Mouse (Mus musculus): ENCODE results near the gene Gfap. TPM values are rescaled to one million over a fixed set of nuclear protein-coding genes. Genes with fewer than 3 reads are reported as not detected.

Gfap gene
- total RNA-seq, 2 experiments from 2014 or later = 26.9 to 50.4 TPM

DNA sequence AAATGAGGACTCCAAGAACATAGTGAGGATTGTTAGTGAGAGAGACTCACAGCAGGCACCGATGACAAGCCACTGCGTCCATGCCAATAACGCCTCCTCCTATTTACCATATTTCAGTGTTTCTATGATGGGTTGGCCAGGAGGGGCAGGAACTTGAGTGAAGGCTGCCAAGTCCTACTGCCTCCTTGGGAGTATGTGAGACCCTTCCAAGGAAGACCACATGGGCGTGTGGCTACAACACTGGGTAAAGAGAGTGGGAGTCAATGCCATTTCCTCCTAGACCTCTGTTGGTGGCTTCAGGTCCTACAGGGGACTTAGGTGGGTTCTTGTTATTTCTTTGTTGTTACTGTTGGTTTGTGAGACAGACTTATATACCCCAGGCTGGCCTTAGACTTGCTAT lies 487 bp upstream of the Gfap start:
- ATAC-seq (replicated peaks; ENCODE audit: low FRiP score, poor library complexity, severe bottlenecking) = peak; percentile 16

DNA sequence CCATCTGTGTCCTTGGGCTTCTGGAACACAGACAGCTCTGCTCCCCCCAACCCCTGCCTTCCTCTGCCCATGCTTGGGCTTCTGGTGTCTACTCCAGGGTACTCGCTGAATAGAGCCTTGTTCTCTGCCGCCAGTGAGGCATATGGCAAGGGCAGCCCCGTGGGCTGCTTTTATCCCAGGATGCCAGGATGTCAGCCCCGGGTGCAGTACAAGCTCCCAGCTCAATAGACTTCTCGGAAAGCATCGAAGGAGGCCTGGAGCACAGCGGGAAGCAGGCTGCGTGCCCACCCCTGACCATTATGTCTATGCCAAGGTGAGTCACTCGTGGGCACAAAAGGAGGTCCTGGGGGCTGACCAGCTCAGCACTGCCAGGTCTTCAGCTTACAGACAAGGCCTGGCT lies 2.3 kb downstream of the Gfap start:
- no peak for ATAC-seq (replicated peaks; ENCODE audit: low FRiP score, poor library complexity, severe bottlenecking)

DNA sequence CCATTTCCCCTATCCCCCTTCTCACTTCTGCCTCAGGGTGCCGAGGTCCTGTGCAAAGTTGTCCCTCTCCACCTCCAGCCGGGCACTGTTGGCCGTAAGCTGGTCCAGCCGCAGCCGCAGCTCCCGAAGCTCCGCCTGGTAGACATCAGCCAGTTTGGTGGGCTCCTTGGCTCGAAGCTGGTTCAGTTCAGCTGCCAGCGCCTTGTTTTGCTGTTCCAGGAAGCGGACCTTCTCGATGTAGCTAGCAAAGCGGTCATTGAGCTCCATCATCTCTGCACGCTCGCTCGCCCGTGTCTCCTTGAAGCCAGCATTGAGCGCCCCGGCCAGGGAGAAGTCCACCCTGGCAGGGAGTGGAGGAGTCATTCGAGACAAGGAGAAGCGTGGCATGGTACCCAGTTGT lies 4.1 kb downstream of the Gfap start:
- ATAC-seq (replicated peaks; ENCODE audit: low FRiP score, poor library complexity, severe bottlenecking) = no peak

DNA sequence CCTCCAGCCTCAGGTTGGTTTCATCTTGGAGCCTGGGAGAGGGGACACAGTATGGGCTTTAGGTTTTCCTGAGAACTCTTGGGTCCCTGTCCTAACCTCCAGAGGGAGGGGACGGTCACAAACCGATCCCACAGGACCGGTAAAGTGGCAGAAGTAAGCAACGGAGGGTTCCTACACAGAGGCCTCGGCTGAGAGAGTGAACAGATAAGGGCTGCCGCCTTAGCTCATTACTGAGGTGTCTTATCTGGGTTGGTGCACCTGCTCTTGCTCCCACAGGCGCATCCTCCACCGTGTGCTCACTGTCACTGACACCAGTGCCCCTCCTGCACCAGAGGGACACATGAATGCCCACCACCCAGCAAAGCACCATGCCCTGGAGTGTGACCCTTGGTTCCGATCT lies 4.9 kb downstream of the Gfap start:
- ATAC-seq (replicated peaks; ENCODE audit: low FRiP score, poor library complexity, severe bottlenecking) = peak; percentile 82

DNA sequence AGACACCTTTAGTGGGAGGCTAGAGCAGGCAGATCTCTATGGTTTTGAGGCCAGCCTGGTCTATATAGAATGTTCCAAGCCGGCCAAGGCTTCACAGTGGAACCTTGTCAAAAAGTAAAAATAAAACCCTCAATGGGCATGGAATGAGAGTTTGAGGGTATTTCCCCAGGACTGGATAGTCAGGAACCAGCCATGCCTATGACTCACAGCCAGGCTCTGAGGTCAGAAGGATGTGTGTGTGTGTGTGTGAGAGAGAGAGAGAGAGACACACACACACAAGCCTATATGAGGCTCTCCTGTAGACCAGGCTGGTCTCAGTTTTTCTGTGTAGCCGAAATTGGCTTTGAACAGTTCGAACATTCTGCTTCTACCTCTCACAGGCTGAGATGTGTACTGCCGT lies 6.0 kb downstream of the Gfap start:
- no peak for ATAC-seq (replicated peaks; ENCODE audit: low FRiP score, poor library complexity, severe bottlenecking)

DNA sequence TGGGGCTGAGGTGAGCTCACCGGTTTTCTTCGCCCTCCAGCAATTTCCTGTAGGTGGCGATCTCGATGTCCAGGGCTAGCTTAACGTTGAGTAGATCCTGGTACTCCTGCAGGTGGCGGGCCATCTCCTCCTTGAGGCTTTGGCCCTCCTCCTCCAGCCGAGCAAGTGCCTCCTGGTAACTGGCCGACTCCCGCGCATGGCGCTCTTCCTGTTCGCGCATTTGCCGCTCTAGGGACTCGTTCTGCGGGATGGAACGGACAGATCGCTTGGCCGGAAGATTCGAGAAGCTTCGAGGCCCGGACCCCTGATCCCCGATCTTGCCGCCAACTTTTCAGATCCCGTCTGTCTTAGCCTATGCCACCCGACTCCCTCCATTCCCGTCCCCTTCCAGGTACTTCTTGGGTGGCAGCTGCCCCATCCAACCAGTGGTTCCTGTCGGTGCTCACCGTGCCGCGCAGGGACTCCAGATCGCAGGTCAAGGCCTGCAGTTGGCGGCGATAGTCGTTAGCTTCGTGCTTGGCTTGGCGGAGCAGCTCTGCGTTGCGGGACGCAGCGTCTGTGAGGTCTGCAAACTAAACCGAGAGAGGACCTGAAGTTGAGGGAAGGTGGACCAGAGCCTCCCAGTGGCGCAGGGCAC lies 7.6 kb downstream of the Gfap start:
- ATAC-seq (replicated peaks; ENCODE audit: low FRiP score, poor library complexity, severe bottlenecking) = peak; percentile 81

DNA sequence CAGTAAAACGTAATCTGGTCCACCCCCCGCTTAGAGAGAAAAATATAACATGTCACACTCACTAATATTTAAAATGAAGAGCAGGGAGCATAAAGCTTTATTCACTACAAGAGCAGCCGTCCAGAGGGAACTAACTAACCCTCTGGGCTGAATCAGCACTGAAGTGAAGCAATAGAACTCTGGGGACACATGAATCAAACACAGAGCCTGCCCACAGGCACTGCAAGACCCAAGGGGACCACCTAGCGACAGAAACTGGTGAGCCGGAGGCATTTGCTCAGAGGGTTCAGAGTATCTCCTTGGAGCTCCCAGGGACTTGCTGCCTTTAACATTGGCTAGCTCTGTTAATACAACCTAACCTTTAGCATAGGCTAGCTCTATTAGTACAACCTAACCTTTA lies 10.6 kb downstream of the Gfap start:
- no peak for ATAC-seq (replicated peaks; ENCODE audit: low FRiP score, poor library complexity, severe bottlenecking)

DNA sequence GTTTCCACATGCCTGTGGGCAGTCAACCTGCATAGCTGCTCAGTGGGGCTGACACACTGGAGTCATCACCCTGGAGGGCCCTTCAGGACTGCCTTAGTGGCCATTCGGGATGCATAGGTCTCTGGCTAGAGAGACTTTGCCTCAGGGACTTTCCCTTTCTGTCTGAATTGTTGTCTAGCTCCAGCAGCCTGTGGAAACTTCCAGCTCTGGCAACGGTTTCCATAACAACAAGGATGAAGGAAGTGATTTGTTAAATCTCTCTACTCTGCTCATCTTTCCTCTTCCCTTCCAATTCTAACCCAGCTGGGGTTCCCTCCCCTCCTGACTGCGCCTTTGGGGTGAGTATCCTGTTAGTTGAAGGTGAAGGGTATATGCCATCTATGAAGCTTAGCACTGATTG lies 12.6 kb downstream of the Gfap start:
- ATAC-seq (replicated peaks; ENCODE audit: low FRiP score, poor library complexity, severe bottlenecking) = no peak

DNA sequence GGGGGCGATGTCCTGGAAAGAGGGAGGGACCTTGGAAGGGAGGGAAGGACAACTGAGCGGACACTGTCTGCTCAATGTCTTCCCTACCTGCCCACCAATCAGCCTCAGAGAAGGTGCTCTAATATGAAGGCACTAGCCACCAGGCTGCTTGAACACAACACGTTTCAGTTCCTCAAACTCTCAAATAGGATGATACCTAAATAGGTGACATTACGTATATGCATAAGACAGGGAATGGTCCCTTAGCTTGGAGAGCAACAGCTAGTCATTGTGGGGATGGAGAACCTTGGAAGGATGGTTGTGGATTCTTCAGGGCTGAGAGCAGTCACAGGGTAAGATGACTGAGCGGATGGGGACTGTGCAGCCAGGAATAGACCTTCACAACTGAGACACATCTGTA lies 13.3 kb downstream of the Gfap start:
- ATAC-seq (replicated peaks; ENCODE audit: low FRiP score, poor library complexity, severe bottlenecking) = no peak

DNA sequence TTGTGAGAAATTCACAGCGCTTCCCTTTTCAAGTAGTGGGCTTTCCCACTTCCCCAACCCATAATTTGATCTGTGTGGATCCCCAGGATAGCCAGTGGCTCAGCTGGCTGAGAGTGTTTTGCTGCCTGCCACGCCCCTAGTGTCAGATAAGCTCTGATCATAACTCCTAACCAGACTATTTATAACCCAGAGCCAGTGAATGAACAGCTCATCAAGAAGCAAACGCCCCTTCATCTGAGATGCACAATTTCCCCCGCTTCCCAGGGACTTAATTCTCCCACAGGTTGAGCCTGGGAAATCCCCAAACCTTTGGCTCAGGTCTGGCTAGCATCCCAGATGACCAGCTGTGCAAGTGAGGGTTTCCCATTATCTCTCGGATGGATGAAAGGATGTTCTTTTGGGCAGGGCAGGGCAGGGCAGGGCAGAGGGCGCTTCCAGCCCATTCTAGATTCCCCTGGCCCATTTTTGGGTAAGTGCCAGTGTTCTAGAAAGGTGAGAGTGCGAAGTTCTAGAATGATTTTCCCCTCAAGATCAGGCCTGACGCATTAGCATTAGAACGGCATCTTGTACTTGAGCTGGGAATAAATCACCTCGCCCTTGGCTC lies 16.0 kb downstream of the Gfap start, which contains the start of gene Fam187a:
Gene Fam187a, plus strand, starts transcription at position 554 of the 604 bp plus-strand sequence.
- ATAC-seq (replicated peaks; ENCODE audit: low FRiP score, poor library complexity, severe bottlenecking) = no peak

DNA sequence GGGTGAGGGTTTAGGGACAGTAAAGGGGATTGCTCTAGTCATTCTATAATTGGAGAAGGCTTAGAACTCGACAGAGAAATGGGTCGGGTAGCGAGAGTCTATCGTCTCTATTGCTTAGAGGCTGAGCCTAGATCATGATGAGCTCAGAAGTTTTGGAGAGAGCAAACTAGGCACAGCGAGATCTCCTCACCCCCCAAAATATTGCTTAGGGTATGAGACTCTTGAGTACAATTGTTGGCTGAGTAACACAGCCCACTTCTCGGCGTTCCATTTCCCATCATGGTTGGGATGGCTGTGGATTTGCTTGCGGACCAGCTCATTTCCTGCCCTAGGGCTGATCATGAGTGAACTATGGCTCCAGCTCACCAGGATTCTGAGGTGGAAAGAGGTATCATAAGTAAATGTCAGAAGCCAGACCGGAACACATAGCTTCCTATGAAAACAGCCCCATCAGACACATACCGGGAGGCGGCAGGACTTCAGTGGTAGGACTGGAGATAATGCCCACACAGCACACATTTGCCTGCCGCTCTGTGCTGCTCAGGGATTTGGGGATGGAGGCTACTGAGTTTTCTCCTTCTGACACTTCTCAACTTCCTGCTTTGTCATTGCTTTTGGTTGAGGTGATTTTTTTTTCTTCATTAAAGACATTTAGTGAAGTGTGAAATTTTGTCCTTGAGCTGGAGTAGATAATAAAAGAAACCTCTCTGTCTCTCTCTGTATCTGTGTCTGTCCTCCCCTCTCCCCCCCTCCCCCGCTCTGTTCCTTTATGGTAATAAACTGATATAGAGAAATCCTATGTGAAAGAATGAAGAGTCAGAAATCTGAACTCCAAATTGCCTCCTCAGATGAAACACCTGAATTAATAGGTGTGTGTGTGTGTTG lies 19.2 kb downstream of the Gfap start:
- ATAC-seq (replicated peaks; ENCODE audit: low FRiP score, poor library complexity, severe bottlenecking) = peak; percentile 38

DNA sequence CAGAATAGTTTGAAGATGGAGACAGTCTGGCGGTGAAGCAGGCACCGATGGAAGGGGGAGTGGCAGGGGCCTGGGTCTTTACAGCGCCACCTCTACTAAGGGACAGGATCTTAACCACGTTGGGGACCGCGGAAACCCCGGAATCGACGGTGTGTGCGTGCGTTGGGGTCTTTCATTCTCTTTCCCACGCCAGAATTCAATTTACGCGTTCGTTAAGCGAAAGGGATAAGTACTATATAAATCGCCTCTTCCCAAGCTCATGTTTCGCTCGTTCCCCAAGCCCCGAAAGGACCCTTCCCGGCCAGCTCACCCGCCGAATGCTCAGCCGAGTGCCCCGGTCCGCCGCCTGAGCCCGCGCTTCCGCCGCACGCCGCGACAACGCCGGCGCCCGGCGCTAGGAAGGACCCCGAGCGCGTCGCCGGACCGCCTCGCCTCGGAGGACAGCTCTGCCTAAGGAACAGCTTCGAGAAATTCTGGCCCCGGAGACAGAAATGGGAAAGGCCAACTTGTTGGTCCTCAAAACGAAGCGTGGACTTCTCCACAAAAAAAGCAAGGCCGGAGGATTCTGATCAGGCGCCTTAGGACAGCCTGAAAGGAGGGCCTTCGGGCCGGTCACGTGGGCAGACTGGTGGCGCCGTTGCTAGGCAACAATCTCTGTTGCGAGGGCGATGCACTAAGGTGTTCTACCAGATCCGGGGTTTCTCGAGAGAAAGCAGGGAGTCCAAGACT lies 20.0 kb downstream of the Gfap start, which contains the start of the genes Eftud2 and Ccdc103:
Gene Eftud2, minus strand, starts transcription at position 401 of the 729 bp plus-strand sequence.
Gene Ccdc103, plus strand, starts transcription at position 620 of the 729 bp plus-strand sequence.
- peak; percentile 86 for ATAC-seq (replicated peaks; ENCODE audit: low FRiP score, poor library complexity, severe bottlenecking)

DNA sequence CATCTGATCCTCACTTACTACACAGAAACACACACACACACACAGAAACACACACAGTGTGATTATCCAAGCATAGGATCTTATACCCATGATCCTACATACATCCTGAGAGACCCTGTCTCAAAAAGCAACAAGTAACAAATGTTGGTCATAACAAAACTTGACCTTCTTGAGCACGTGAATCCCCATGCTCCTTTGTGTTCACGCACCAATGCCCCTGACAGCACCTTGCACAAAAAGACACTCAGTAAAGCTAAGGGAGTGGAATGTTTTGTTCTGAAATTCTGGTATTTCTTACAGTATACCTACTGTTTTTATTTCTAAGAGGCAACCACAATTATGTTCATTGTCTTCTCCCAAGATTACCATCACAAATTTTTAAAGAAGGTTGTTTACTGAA lies 21.2 kb downstream of the Gfap start:
- no peak for ATAC-seq (replicated peaks; ENCODE audit: low FRiP score, poor library complexity, severe bottlenecking)

DNA sequence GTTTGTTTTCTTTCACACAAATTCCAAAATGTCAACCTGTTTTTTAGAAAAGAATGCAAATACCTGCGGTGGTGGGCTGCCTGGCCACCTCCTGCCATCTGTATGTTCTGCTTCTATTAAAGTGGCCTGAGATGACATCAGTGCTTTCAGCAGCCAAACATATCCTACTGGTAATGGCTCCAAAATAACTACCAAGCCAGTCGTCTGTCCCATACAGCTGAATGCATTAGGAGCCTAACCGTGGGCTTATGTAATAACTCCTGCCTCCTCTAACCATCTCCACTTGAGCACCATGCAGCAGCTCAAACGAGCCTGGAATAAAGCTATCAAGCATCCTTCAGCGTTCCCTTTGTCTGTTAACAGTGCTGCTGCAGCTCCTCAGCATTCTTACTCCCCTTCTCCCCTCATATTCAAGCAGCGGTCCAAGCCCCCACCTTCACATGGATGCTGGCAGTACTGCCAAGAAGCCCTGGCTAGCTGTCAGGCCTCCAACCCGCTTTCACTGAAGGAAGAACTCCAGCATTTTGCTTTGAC lies 25.8 kb downstream of the Gfap start:
- ATAC-seq (replicated peaks; ENCODE audit: low FRiP score, poor library complexity, severe bottlenecking) = no peak

DNA sequence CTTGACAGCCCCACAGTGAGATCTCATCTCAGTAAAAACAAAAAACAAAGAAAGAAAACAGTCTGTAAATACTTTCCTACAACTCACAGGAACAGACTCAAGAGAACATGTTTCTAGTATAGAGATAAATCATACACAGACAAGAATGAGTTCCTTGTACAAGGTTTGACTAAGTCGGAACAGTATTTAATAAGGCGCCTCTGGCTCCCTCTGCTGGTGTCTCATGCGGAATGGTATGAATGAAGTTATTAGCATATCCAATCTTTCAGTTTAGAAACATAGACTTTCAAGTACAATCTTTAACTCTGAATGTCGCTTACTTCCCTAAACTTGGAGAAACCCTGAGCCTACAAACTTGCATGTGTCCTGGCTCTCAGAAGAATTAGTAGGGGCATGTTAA lies 36.4 kb downstream of the Gfap start:
- no peak; the same call in 1 of the 2 replicates for ATAC-seq (replicated peaks; ENCODE audit: low FRiP score, poor library complexity, severe bottlenecking)

DNA sequence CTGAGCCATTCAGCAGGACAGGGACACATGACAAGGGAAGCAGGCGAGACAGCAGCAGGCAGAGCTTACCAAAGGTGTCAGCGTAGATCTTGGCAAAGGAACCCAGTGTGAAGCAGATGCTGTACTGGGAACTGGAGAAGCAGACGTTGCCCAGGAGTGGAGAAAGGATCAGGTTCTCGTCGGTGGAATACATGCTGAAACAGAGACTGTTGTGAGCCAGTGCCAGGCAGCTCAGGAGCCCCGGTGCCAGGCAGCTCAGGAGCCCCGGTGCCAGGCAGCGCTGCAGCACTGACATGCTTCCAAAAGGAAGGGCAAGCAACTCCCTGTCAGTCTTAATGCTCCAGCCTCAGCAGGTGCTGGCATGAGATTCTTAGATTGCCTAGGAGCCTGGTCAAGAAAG lies 40.8 kb downstream of the Gfap start:
- no peak for ATAC-seq (replicated peaks; ENCODE audit: low FRiP score, poor library complexity, severe bottlenecking)

DNA sequence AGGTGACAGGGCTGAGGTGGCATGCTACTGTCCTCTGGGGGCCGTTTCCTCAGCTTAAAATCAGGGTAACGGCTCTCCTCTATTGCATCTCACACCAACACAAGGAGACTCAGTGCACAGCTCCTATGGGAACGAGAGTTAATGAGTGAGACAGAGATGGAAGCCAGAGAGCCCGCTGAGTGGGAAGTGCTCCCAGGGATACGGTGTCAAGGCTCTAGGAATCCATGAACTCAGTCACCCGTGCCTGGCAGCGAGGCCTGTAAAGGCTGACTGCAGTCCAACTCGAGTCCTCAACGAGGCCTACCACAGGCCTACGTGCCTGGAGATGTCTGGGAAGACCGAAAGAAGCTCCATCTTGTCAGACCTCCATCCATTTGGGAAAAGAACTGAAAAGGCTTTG lies 41.8 kb downstream of the Gfap start:
- no peak for ATAC-seq (replicated peaks; ENCODE audit: low FRiP score, poor library complexity, severe bottlenecking)

DNA sequence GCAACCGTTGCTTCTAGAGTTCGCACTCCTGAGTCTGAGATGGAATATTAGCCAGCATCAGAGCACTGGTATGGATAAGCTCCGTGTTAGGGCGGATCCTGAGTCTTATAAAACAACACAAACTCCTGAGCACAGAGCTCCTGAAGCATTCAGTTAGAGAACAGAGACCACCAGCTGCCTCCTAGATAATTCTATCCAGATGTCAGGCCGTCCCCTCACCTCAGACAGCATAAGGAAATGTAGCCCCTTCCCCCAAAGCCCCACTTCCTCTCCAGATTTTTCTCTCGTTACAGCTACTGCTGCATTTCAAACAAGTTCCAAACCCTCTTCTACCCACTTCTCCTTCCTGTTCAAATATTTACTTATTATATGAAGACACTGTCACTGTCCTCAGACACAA lies 44.8 kb downstream of the Gfap start:
- no peak for ATAC-seq (replicated peaks; ENCODE audit: low FRiP score, poor library complexity, severe bottlenecking)

DNA sequence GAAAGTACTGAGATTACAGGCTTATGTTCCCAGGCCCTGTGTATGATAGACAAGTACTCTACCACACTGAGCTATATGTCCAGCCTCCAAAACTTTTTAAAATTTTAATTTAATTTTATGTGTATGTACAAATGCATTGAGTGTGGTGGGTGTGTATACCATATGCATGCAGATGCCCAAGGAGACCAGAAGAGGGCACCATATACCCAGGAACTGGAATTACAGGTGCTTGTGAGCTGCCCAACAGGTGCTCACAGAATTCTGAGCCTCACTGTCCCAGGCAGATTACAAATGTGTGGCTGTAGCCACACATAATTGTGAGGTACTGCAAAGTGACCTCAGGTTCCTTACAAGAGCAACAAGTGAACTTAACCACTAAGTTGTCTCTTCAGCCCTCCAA lies 47.0 kb downstream of the Gfap start:
- peak; percentile 76 for ATAC-seq (replicated peaks; ENCODE audit: low FRiP score, poor library complexity, severe bottlenecking)

DNA sequence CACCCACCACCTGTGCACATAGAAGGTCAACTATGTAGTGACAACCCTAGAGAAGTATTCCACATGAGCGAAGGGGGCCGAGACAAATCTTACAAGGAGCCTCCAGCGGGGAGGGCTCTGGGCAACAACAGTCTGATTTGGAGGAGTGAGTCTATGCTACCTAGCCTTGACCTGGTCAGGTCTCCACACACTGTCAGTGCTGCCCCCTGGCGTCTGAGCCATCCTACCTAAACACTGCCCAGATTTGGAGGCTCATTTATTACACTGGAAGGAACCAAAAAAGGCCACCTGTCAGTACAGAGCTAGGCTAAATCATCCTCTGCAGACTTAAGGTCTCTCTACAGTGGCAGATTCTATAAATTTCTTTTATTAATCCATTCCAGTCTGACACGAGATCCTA lies 48.8 kb downstream of the Gfap start:
- 0 out of 2 replicates have a peak, but pooled peaks have one; percentile 39 for ATAC-seq (replicated peaks; ENCODE audit: low FRiP score, poor library complexity, severe bottlenecking)

Measured in erythroblast, adult 5-6 weeks (primary cell).